Mouse (Mus musculus) ES-E14 (cell line): ENCODE results near the gene Man2b1.

Source experiments
- CHD2 ChIP-seq: IDR thresholded peaks from 2 replicates; pipeline ENCODE4 v1.6.1; 2014; ENCODE audit warnings: mild to moderate bottlenecking, low read depth, low read length, inconsistent platforms
- HCFC1 ChIP-seq: IDR thresholded peaks from 2 replicates; pipeline ENCODE4 v1.6.1; 2012; ENCODE audit warnings: low read length, inconsistent platforms, borderline replicate concordance; ENCODE audit not compliant: insufficient read depth
- ZNF384 ChIP-seq: IDR thresholded peaks from 2 replicates; pipeline ENCODE4 v1.6.1; 2012; ENCODE audit warnings: low read depth, low read length, inconsistent platforms

DNA sequence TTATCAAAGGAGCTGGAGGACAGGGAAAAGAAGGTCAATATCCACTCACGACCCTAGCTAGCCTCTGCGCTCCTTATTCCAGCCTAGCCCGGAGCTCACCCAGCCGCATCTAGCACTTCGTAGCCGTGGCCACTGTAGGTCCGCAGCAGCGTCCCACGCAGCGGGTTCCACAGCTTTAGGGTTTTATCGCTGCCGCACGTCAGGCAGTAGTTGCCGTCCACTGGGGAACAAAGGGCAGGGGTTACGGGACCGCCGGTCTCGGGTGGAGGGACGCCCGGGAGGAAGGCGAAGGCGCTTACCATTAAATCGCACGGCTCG is 2.9 kb upstream of the Man2b1 start:
- TF ChIP-seq CHD2 (no peak), HCFC1 (no peak), ZNF384 (no peak)
